Mouse (Mus musculus) cortical plate, adult 2 months (tissue): Measurements from ENCODE around the gene Fibp.

Experiments used
- CTCF ChIP-seq: fragments of 200-500 bp; IDR thresholded peaks from 2 replicates; pipeline ENCODE4 v1.5.1; 2011; ENCODE audit warnings: mild to moderate bottlenecking, control low read depth, low read length; ENCODE audit not compliant: insufficient read depth; ENCODE audit errors: extremely low read depth
- POLR2A ChIP-seq: fragments of 200-500 bp; IDR thresholded peaks from 2 replicates; pipeline ENCODE4 v1.6.1; 2011; ENCODE audit warnings: mild to moderate bottlenecking, low read length, control low read depth; ENCODE audit not compliant: insufficient read depth; ENCODE audit errors: extremely low read depth

GRCm38 (mm10) chr19:5410641-5411040, 49.8 kb upstream of the Fibp start:
- TF ChIP-seq POLR2A, result no peak
- TF ChIP-seq CTCF, result no peak
